Comparison of ENCODE assay signal across 14 mouse cellular contexts in the genomic region with DNA sequence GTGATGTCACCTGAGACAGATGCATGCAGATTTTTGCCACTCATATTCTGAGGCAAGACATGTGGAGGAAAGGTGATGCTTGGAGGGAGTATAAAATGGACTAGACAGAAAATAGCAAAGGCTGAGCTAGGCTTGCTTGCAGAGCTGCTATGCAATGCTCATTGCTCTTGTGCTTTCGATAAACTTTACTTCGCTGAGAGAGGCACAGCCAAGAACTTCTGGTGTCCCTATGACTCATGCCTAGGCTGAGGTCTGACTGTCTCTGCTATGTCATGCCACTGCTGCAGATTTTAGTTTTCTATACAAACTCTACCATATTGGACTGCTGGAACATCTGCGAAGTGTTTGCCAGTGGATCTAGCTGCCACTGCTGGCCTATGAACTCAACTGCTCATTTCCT.
"Had no signal": no experiment of that assay in that cellular context is flagged by ENCODE, and none has a peak within 500 bp of the region (broad histone marks: within the 10 kb centered on the region; RNA-seq: fewer than 3 reads in every experiment).

No protein-coding gene starts in this region.

- H3K4me1 ChIP-seq: neural tube, embryonic 12.5 days; neural tube, embryonic 13.5 days; neural tube, embryonic 15.5 days; stomach, embryonic 15.5 days had no signal

- DNase-seq: retina, postnatal 1 day; right cerebral cortex, postnatal 14 days; right cerebral cortex, postnatal 25 days; spleen, adult 18-20 months; thymus, adult 18-20 months; thymus, postnatal 14 days; thymus, postnatal 25 days; thymus, postnatal 36 days; thymus, postnatal 4 days had no signal

- H3K4me3 ChIP-seq: neural tube, embryonic 12.5 days; neural tube, embryonic 13.5 days; neural tube, embryonic 15.5 days; stomach, embryonic 15.5 days had no signal

- H3K27me3 ChIP-seq: neural tube, embryonic 12.5 days; neural tube, embryonic 13.5 days; neural tube, embryonic 15.5 days; stomach, embryonic 15.5 days had no signal

- H3K36me3 ChIP-seq: neural tube, embryonic 12.5 days; neural tube, embryonic 13.5 days; neural tube, embryonic 15.5 days; stomach, embryonic 15.5 days had no signal

- H3K27ac ChIP-seq: neural tube, embryonic 12.5 days; neural tube, embryonic 13.5 days; neural tube, embryonic 15.5 days; stomach, embryonic 15.5 days; stomach, postnatal 0 days had no signal
